Mouse (Mus musculus): ENCODE measurements at regions not wholly inside any gene's neighbourhood (a gene's known extent, or its start where the extent isn't known, plus 50 kb on each side); places are given as distances from the start of the nearest gene placed in this dataset.
"Not testable (repeated sequence)": the region's sequence is repeated elsewhere in the genome, so short reads cannot be mapped to it uniquely, and the experiment has no call there.

DNA sequence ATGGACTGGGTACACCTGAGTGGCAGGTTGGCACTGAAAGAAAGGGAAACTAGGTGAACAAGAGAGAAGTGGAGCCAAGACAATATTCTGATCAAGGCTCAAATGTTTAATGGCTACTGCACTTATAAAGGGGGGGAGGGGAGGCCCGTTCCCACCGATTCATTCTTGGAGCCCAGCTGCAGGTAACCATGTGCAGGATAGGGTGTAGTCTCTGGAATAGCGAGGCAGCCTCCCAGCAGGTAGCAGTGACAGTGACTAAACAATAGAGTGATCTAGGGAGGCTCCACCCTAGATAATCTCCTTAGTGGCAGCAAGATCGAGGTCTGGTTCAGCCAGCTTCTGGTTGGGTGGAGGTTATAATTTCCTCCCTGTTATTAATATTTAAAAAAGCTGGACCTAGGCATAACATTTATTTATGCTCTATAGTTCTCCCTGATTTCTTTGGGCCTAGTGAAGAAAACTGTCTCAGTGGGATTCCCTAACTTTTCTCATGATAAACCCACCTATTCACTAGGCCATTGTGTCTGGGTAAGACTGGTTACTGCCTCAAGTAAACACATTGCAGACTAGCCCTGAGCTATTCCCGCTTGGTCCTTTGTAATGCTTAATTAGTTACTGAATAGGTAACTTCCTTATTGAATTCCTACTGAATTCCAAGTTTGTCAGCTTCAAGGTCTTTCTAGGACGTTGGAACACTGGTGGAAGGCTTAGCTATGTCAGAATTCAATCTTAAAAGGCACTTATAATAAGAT, 705.4 kb upstream of the Pou3f2 start:
- DNase-seq (ENCODE audit: low spot score) (no peak), ATAC-seq (no peak)
- WGBS, result 56% methylated on average over 6 of the region's 6 CpGs
- H3K9me3 ChIP-seq (replicated peaks; ENCODE audit: control insufficient read depth, low read length), result no peaks in the 10 kb centered on the region
- no peak overlapping the region for H3K4me2 ChIP-seq (ENCODE audit: low read length)
- no peak overlapping the region for H3K9ac ChIP-seq (ENCODE audit: low read length)
- no peaks in the 10 kb centered on the region for H3K27me3 ChIP-seq (replicated peaks; ENCODE audit: control insufficient read depth, insufficient read depth, low read length)
- H3K4me1 ChIP-seq (ENCODE audit: control insufficient read depth, insufficient read depth, low read length), result no peaks in the 10 kb centered on the region
- no peak overlapping the region for H3K4me3 ChIP-seq (ENCODE audit: low read depth, low read length)
- H3K36me3 ChIP-seq (ENCODE audit: control insufficient read depth, insufficient read depth, low read length), result no peaks in the 10 kb centered on the region
- H3K27ac ChIP-seq (ENCODE audit: low read depth, low read length), result no peak overlapping the region

GRCm38 (mm10) chr4:23173811-23174210, 685.6 kb upstream of the Pou3f2 start:
- H3K36me3 ChIP-seq (ENCODE audit: control insufficient read depth, insufficient read depth, low read length), result no peaks in the 10 kb centered on the region
- no peaks in the 10 kb centered on the region for H3K27me3 ChIP-seq (replicated peaks; ENCODE audit: control insufficient read depth, insufficient read depth, low read length)
- no peak overlapping the region for H3K4me2 ChIP-seq (ENCODE audit: low read length)

DNA sequence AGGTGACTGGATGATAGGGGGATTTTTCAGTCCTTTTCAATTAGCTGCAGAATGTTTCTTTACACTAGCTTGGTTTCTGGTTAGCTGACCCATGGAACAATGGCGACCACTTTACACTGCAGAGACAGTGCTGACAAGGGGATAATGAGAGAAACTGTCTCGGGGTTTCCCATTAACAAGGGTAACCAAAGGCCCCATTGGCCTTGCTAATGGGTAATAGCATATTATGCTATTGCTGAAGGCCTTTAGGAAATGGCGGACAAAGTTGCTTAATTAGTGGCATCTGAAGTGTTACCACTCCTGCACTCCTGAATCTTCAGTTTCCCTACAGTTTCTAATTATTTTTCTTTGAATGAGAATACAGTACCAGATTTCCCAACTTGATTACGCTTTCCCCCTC, 685.2 kb upstream of the Pou3f2 start:
- H3K9me3 ChIP-seq (replicated peaks; ENCODE audit: control insufficient read depth, low read length), result no peaks in the 10 kb centered on the region
- 3% methylated on average over 4 of the region's 4 CpGs for WGBS
- ATAC-seq, result peak; percentile 96
- peak; percentile 93 for DNase-seq (ENCODE audit: low spot score)
- no peaks in the 10 kb centered on the region for H3K36me3 ChIP-seq (ENCODE audit: control insufficient read depth, insufficient read depth, low read length)
- peaks cover 3% of the 10 kb centered on the region; the same call in 1 of the 2 replicates for H3K4me1 ChIP-seq (ENCODE audit: control insufficient read depth, insufficient read depth, low read length)
- no peak overlapping the region for H3K9ac ChIP-seq (ENCODE audit: low read length)
- no peak overlapping the region for H3K27ac ChIP-seq (ENCODE audit: low read depth, low read length)
- H3K4me2 ChIP-seq (ENCODE audit: low read length), result no peak overlapping the region
- H3K27me3 ChIP-seq (replicated peaks; ENCODE audit: control insufficient read depth, insufficient read depth, low read length), result no peaks in the 10 kb centered on the region
- H3K4me3 ChIP-seq (ENCODE audit: low read depth, low read length), result no peak overlapping the region

More at GRCm38 (mm10) chr4:23173811-23174210, 685.6 kb upstream of the Pou3f2 start:
- Histone ChIP-seq H3K4me3 (ENCODE audit: low read depth, low read length) (no peak overlapping the region), H3K9ac (ENCODE audit: low read length) (no peak overlapping the region), H3K9me3 (replicated peaks; ENCODE audit: control insufficient read depth, low read length) (no peaks in the 10 kb centered on the region), H3K4me1 (ENCODE audit: control insufficient read depth, insufficient read depth, low read length) (peaks cover 3% of the 10 kb centered on the region; the same call in 1 of the 2 replicates), H3K27ac (ENCODE audit: low read depth, low read length) (no peak overlapping the region)
- ATAC-seq, result peak; percentile 58
- peak; percentile 66 for DNase-seq (ENCODE audit: low spot score)
- 4% methylated on average over 1 of the region's 1 CpGs for WGBS

DNA sequence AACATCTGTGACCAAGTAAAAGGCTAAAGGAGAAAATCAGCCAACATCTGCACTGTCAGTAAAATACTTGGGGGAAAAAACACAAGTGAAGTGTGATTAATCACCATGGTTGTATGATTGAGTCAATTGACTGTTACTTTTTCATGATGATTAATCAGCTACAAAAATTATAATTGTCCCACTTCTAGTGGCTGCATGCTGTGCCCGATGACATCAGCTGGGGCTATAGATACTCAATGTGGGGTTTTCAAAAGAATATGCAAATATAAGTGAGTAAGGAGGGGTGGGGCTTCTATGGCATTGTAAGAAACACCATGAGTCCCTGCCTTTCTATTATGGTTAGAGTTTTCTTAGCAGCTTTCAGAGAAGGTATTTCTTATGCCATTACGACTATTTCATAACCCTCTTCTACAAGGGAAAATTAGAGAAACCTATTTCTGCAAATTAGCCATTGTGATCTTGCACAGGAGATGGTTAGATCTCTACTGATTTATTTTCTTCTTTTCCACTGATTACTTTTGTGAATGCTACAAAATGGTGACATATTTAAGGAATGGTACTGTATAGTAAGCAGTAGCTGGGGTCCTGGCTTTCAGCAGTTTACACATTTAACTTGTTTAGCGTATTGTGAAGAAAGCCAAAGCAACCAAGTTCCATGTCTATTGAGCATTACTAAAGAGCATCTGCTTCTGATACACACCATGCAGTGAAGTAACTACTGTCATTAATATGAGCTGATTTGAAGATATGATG, 660.1 kb upstream of the Pou3f2 start:
- H3K9ac ChIP-seq (ENCODE audit: low read length), result no peak overlapping the region
- H3K9me3 ChIP-seq (replicated peaks; ENCODE audit: control insufficient read depth, low read length), result no peaks in the 10 kb centered on the region
- DNase-seq (ENCODE audit: low spot score), result peak; percentile 67
- 27% methylated on average over 3 of the region's 3 CpGs for WGBS
- 0 out of 2 replicates have a peak, but pooled peaks cover 2% of the 10 kb centered on the region for H3K4me1 ChIP-seq (ENCODE audit: control insufficient read depth, insufficient read depth, low read length)
- no peak overlapping the region for H3K4me2 ChIP-seq (ENCODE audit: low read length)
- no peak overlapping the region for H3K27ac ChIP-seq (ENCODE audit: low read depth, low read length)
- no peaks in the 10 kb centered on the region for H3K36me3 ChIP-seq (ENCODE audit: control insufficient read depth, insufficient read depth, low read length)
- peak; percentile 92 for ATAC-seq
- no peaks in the 10 kb centered on the region for H3K27me3 ChIP-seq (replicated peaks; ENCODE audit: control insufficient read depth, insufficient read depth, low read length)
- no peak overlapping the region for H3K4me3 ChIP-seq (ENCODE audit: low read depth, low read length)

DNA sequence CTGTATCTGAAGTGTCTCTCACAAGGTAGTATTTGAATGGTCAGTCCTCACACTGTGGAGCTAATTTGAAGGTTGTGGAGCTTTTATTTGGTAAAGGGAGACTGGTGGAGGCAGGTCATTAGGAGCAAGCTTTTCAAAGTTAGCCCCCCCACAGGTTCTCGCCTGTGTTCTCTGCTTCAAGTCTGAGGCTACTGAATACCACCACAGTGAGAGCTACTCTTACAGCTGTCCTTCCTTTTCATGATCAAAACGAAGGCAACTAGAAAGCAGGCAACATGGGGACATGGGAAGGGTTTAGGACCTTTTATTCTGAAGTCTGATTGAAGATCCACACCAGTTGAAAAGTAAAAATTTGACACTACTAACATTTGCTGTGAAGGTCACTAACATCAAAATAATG, 645.2 kb upstream of the Pou3f2 start:
- Histone ChIP-seq H3K27me3 (replicated peaks; ENCODE audit: control insufficient read depth, insufficient read depth, low read length) (no peaks in the 10 kb centered on the region), H3K36me3 (ENCODE audit: control insufficient read depth, insufficient read depth, low read length) (no peaks in the 10 kb centered on the region), H3K9me3 (replicated peaks; ENCODE audit: control insufficient read depth, low read length) (no peaks in the 10 kb centered on the region), H3K4me2 (ENCODE audit: low read length) (no peak overlapping the region), H3K9ac (ENCODE audit: low read length) (no peak overlapping the region), H3K4me3 (ENCODE audit: low read depth, low read length) (no peak overlapping the region), H3K4me1 (ENCODE audit: control insufficient read depth, insufficient read depth, low read length) (no peaks in the 10 kb centered on the region), H3K27ac (ENCODE audit: low read depth, low read length) (no peak overlapping the region)
- ATAC-seq (no peak), DNase-seq (ENCODE audit: low spot score) (peak; percentile 32)
- WGBS, result 16% methylated on average over 2 of the region's 2 CpGs

DNA sequence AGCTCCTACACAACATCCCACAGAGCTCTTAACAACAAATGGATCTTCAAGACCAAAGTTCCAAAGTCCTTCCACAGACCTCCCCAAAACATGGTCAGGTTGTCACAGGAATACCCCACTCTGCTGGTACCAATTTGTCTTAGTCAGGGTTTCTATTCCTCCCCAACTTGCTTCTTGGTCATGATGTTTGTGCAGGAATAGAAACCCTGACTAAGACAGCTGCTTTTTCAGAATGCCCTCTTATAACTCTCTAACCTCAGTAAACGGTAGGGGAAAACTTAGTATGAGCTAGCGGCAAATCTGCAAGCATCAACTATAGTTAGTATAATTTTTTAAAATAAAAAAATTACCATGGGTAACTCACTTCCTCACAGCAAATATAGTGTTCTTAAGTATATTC, 613.3 kb upstream of the Pou3f2 start:
- not testable (repeated sequence) for H3K4me3 ChIP-seq (ENCODE audit: low read depth, low read length); H3K27me3 ChIP-seq (replicated peaks; ENCODE audit: control insufficient read depth, insufficient read depth, low read length); H3K4me2 ChIP-seq (ENCODE audit: low read length); ATAC-seq; H3K27ac ChIP-seq (ENCODE audit: low read depth, low read length); H3K9me3 ChIP-seq (replicated peaks; ENCODE audit: control insufficient read depth, low read length); H3K4me1 ChIP-seq (ENCODE audit: control insufficient read depth, insufficient read depth, low read length); H3K36me3 ChIP-seq (ENCODE audit: control insufficient read depth, insufficient read depth, low read length); H3K9ac ChIP-seq (ENCODE audit: low read length)
- 96% methylated on average over 2 of the region's 2 CpGs for WGBS
- DNase-seq (ENCODE audit: low spot score), result peak; percentile 44

- H3K9ac ChIP-seq (ENCODE audit: low read length), result no peak overlapping the region
- H3K4me2 ChIP-seq (ENCODE audit: low read length), result no peak overlapping the region
- H3K9me3 ChIP-seq (replicated peaks; ENCODE audit: control insufficient read depth, low read length), result no peaks in the 10 kb centered on the region
- no peak overlapping the region for H3K4me3 ChIP-seq (ENCODE audit: low read depth, low read length)
- no peak overlapping the region for H3K27ac ChIP-seq (ENCODE audit: low read depth, low read length)
- no peaks in the 10 kb centered on the region for H3K36me3 ChIP-seq (ENCODE audit: control insufficient read depth, insufficient read depth, low read length)
- DNase-seq (ENCODE audit: low spot score) (no peak), ATAC-seq (no peak)
- no peaks in the 10 kb centered on the region for H3K4me1 ChIP-seq (ENCODE audit: control insufficient read depth, insufficient read depth, low read length)
- 93% methylated on average over 5 of the region's 5 CpGs for WGBS
- H3K27me3 ChIP-seq (replicated peaks; ENCODE audit: control insufficient read depth, insufficient read depth, low read length), result no peaks in the 10 kb centered on the region
Measured at GRCm38 (mm10) chr4:23079521-23079920, 591.4 kb upstream of the Pou3f2 start.

DNA sequence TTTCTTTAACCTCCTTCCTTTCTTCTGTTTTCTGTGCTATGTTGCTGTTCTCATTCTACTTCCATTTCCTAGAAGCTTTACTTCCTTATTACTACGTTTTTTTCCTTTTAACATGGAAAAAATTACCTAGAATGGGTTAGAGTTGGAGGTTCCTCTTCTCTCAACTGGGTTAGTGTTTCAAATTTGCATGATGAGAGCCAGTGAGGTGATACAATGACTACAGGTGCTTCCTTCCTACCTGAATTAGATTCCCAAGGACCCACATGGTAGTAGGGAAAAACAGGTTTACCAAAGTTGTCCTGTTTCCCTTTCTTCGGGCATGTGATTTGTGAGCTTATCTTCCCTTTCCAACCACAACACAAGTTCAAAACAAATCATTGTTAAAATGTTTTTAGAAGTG, 589.4 kb upstream of the Pou3f2 start:
- ATAC-seq (no peak), DNase-seq (ENCODE audit: low spot score) (no peak)
- Histone ChIP-seq H3K27ac (ENCODE audit: low read depth, low read length) (no peak overlapping the region), H3K9me3 (replicated peaks; ENCODE audit: control insufficient read depth, low read length) (no peaks in the 10 kb centered on the region), H3K4me2 (ENCODE audit: low read length) (no peak overlapping the region), H3K9ac (ENCODE audit: low read length) (no peak overlapping the region), H3K4me3 (ENCODE audit: low read depth, low read length) (no peak overlapping the region), H3K27me3 (replicated peaks; ENCODE audit: control insufficient read depth, insufficient read depth, low read length) (no peaks in the 10 kb centered on the region), H3K4me1 (ENCODE audit: control insufficient read depth, insufficient read depth, low read length) (no peaks in the 10 kb centered on the region), H3K36me3 (ENCODE audit: control insufficient read depth, insufficient read depth, low read length) (no peaks in the 10 kb centered on the region)
- WGBS, result 83% methylated on average over 2 of the region's 2 CpGs

DNA sequence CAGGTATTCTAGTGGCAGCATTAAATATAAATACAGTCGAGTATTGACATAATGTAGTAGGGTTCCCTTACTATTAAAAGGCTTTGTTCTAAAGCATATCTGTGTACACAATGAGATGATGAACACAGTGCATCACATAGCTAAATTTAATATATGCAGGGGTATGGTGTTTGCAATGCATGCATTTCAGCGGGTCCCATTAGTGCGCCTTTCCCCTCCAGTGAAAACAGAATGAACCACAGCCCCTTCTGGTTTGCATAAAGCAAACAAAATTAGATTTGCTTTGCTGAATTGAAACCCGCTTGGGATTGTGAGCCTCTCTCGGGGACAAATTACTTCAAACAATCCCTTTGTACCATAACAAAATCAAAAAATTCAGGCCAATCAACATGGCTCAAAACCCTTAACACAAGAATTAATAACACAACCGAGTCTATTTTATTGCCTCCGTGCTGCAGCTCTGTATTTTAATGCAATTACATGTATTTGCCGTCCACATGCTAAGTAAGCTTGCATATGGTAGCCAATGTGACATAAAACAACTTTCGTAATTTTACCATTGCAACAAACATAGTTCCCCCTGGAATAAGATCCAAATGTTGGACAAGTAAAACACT, 562.6 kb upstream of the Pou3f2 start:
- Histone ChIP-seq H3K4me1 (ENCODE audit: control insufficient read depth, insufficient read depth, low read length) (no peaks in the 10 kb centered on the region), H3K27ac (ENCODE audit: low read depth, low read length) (no peak overlapping the region), H3K36me3 (ENCODE audit: control insufficient read depth, insufficient read depth, low read length) (no peaks in the 10 kb centered on the region), H3K27me3 (replicated peaks; ENCODE audit: control insufficient read depth, insufficient read depth, low read length) (no peaks in the 10 kb centered on the region), H3K9ac (ENCODE audit: low read length) (no peak overlapping the region), H3K9me3 (replicated peaks; ENCODE audit: control insufficient read depth, low read length) (no peaks in the 10 kb centered on the region), H3K4me3 (ENCODE audit: low read depth, low read length) (no peak overlapping the region), H3K4me2 (ENCODE audit: low read length) (no peak overlapping the region)
- peak; percentile 52 for ATAC-seq
- WGBS, result 58% methylated on average over 9 of the region's 9 CpGs
- DNase-seq (ENCODE audit: low spot score), result peak; percentile 14

All from forebrain, embryonic 14.5 days (tissue).